Mouse (Mus musculus) lung, postnatal 0 days (tissue): ENCODE measurements at regions not wholly inside any gene's neighbourhood (a gene's known extent, or its start where the extent isn't known, plus 50 kb on each side); places are given as distances from the start of the nearest gene placed in this dataset.

ENCODE experiments used
- ATAC-seq: fragments of 200-750 bp; cut with Nextera tagmentation; 2 replicates; pipeline ENCODE4 v1.8.0; 2017; ENCODE audit warnings: moderate library complexity
- DNase-seq: peaks from one replicate; pipeline ENCODE4 v3.0.0-alpha.2; 2016; ENCODE audit warnings: low spot score
- H3K27ac ChIP-seq: fragments of 300-500 bp; sonication (generic); 2 replicates; pipeline ENCODE4 v1.5.1; 2014; ENCODE audit warnings: antibody characterized with exemption, mild to moderate bottlenecking, low read length, mixed read lengths
- H3K27me3 ChIP-seq: fragments of 300-500 bp; sonication (generic); replicated peaks from 2 replicates; pipeline ENCODE4 v1.6.1; 2014; ENCODE audit warnings: low read length, mixed read lengths; ENCODE audit not compliant: insufficient read depth
- H3K36me3 ChIP-seq: fragments of 300-500 bp; sonication (generic); 2 replicates; pipeline ENCODE4 v1.6.1; 2014; ENCODE audit warnings: low read length, mixed read lengths; ENCODE audit not compliant: insufficient read depth
- H3K4me1 ChIP-seq: fragments of 300-500 bp; sonication (generic); 2 replicates; pipeline ENCODE4 v1.6.1; 2014; ENCODE audit warnings: antibody characterized with exemption, low read depth, low read length, mixed read lengths; ENCODE audit not compliant: insufficient read depth
- H3K4me2 ChIP-seq: fragments of 300-500 bp; sonication (generic); replicated peaks from 2 replicates; pipeline ENCODE4 v1.6.1; 2014; ENCODE audit warnings: low read depth, mild to moderate bottlenecking, low read length, moderate library complexity, mixed read lengths
- H3K4me3 ChIP-seq: fragments of 300-500 bp; sonication (generic); 2 replicates; pipeline ENCODE4 v1.5.1; 2014; ENCODE audit warnings: low read depth, low read length
- H3K9ac ChIP-seq: fragments of 300-500 bp; sonication (generic); replicated peaks from 2 replicates; pipeline ENCODE4 v1.6.1; 2014; ENCODE audit warnings: low read depth, mild to moderate bottlenecking
- H3K9me3 ChIP-seq: fragments of 300-500 bp; sonication (generic); 2 replicates; pipeline ENCODE4 v1.6.1; 2016; ENCODE audit warnings: low read length, mixed read lengths
- CTCF ChIP-seq: IDR thresholded peaks from 2 replicates; pipeline ENCODE4 v1.5.1; 2016; ENCODE audit warnings: antibody characterized with exemption, mild to moderate bottlenecking
- EP300 ChIP-seq: IDR thresholded peaks from 2 replicates; pipeline ENCODE4 v1.6.1; 2016; ENCODE audit warnings: antibody characterized with exemption, mild to moderate bottlenecking, control low read depth
- WGBS: fragments of 180-500 bp; shearing (Covaris S2); extraction: QIAGEN DNeasy Blood & Tissue Kit; methylation state at CpG from one replicate; pipeline ENCODE4 v1.1.7; 2014; 5-methylcytosine and 5-hydroxymethylcytosine counted together

DNA sequence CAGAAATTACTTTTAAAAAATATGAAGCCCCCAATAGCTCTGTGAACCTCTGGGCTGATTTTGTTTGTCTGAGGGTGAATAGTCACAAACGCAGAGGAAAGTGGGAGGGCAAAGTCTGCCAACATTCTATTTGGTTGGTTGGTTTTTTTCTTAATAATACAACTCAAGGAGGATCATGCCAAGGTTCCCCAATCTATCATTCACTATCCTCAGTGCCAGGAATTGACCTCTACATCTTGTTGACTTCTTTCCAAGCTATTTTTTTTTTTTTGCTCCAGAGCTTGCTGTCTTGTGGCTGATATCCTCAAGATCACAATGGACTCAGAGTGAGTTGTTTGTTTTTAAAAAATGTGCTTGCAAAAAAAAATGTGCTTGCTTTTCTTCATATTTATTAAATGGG is 471.2 kb downstream of the Ebf1 start:
- ATAC-seq: no peak
- TF ChIP-seq CTCF (no peak), EP300 (no peak)
- no peaks in the 10 kb centered on the region for H3K36me3 ChIP-seq
- H3K4me1 ChIP-seq: no peaks in the 10 kb centered on the region
- WGBS: 66% methylated on average over 1 of the region's 1 CpGs
- no peaks in the 10 kb centered on the region for H3K9me3 ChIP-seq
- no peak overlapping the region for H3K4me3 ChIP-seq
- H3K4me2 ChIP-seq: no peak overlapping the region
- DNase-seq: no peak
- no peak overlapping the region for H3K9ac ChIP-seq
- no peak overlapping the region for H3K27ac ChIP-seq
- no peaks in the 10 kb centered on the region for H3K27me3 ChIP-seq

DNA sequence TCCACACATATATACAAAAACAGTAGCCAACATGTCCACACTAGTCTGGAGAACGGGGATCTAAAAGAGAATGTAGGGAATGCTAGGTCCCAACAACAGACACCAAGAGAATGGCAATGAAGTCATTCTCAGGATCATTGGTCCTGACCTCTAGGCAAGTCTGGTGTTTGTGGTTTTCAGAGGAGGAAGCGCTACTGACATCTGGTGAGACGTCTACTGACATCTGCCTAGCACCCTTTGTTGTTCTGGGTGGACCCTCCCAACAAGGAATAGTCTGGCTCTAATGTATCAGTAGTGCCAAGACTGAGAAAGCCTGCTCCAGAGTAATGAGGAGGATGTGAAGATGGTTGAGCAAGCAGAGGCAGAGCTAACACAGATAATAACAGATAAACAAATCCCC is 472.4 kb downstream of the Ebf1 start:
- H3K27me3 ChIP-seq: no peaks in the 10 kb centered on the region
- 71% methylated on average over 3 of the region's 3 CpGs for WGBS
- no peaks in the 10 kb centered on the region for H3K36me3 ChIP-seq
- no peak overlapping the region for H3K27ac ChIP-seq
- TF ChIP-seq CTCF: no peak
- no peak for TF ChIP-seq EP300
- H3K9me3 ChIP-seq: no peaks in the 10 kb centered on the region
- no peak overlapping the region for H3K4me2 ChIP-seq
- ATAC-seq (no peak), DNase-seq (no peak)
- no peak overlapping the region for H3K4me3 ChIP-seq
- no peaks in the 10 kb centered on the region for H3K4me1 ChIP-seq
- no peak overlapping the region for H3K9ac ChIP-seq

DNA sequence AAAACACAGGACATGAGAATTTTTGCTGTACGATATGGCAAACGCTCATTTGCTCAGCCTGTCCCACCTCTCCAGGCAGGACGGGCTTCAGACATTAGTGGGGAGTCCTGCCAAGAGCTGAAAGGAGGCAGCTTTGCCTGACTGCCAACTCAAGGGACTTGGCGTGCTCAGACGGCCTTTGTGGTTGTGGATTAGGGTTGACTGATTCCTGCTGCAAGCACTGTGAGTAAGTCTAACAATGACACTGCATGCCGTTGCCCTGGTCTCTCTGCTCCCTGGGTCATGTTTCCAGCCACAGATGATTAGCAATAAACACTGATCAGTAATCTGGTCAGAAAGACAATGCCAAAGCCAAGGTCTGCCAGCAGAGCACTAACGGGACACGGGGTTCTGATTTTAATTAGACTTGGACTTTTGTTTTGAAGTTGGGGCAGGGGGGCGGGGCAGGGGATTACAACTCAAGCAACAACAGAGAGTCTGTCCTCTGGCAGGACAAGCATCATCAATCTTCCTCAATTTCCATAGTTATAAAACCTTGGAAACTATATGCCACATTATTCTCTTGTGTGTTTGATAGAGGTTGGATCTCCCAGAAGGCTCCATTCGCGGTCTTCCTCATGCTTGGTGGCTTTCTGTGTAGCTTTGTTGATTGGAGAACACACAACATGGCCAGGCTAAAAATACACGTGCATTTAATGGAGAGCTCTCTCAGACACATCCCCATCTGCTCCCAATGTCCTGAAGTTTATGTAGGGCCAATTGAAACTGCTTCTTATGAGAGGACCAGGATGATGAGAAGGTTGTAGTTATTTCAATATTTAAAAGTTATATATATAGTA is 486.6 kb downstream of the Ebf1 start:
- DNase-seq (no peak), ATAC-seq (no peak)
- Histone ChIP-seq H3K4me3 (no peak overlapping the region), H3K4me2 (no peak overlapping the region), H3K9me3 (no peaks in the 10 kb centered on the region), H3K36me3 (no peaks in the 10 kb centered on the region), H3K9ac (no peak overlapping the region), H3K27me3 (no peaks in the 10 kb centered on the region), H3K27ac (no peak overlapping the region), H3K4me1 (no peaks in the 10 kb centered on the region)
- 69% methylated on average over 12 of the region's 12 CpGs for WGBS
- no peak for TF ChIP-seq EP300
- TF ChIP-seq CTCF: no peak

DNA sequence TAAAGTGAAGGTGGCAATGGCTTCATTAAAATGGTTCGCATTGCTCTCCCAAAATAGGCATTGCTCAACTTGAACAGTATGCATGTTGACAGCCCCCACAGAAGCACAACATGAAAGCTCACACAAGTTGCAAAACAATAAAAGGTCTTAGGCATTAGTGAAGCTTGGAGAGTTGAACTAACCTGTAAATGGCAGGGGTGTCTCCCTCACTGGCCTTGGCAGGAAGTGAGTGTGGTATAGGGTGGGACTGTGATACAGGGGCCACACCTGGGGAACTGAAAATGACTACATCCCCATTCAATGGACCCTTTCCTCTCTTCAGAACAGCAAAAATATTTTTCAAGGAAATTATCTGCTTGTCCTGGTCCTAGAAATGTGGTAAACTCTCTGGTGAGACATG is 499.6 kb downstream of the Ebf1 start:
- Histone ChIP-seq H3K9me3 (no peaks in the 10 kb centered on the region), H3K36me3 (no peaks in the 10 kb centered on the region), H3K27ac (no peak overlapping the region), H3K27me3 (no peaks in the 10 kb centered on the region), H3K4me2 (no peak overlapping the region), H3K4me1 (no peaks in the 10 kb centered on the region), H3K4me3 (no peak overlapping the region), H3K9ac (no peak overlapping the region)
- ATAC-seq (no peak), DNase-seq (no peak)
- no peak for TF ChIP-seq EP300
- no peak for TF ChIP-seq CTCF
- 79% methylated on average over 1 of the region's 1 CpGs for WGBS

- ATAC-seq: no peak
- H3K9ac ChIP-seq: no peak overlapping the region
- WGBS: 74% methylated on average over 2 of the region's 2 CpGs
Measured at GRCm38 (mm10) chr11:45123276-45123675, 506.2 kb downstream of the Ebf1 start.

GRCm38 (mm10) chr11:45136781-45137180 is 519.7 kb downstream of the Ebf1 start:
- H3K9me3 ChIP-seq: no peaks in the 10 kb centered on the region
- ATAC-seq (no peak), DNase-seq (no peak)
- no peak overlapping the region for H3K4me2 ChIP-seq
- H3K27ac ChIP-seq: no peak overlapping the region
- no peak overlapping the region for H3K9ac ChIP-seq
- TF ChIP-seq CTCF (no peak), EP300 (no peak)
- H3K4me3 ChIP-seq: no peak overlapping the region
- H3K4me1 ChIP-seq: no peaks in the 10 kb centered on the region
- no peaks in the 10 kb centered on the region for H3K27me3 ChIP-seq
- H3K36me3 ChIP-seq: no peaks in the 10 kb centered on the region
- 60% methylated on average over 2 of the region's 2 CpGs for WGBS

More at GRCm38 (mm10) chr11:45123276-45123675, 506.2 kb downstream of the Ebf1 start:
- Histone ChIP-seq H3K4me1 (no peaks in the 10 kb centered on the region), H3K27me3 (no peaks in the 10 kb centered on the region), H3K4me3 (no peak overlapping the region), H3K4me2 (no peak overlapping the region), H3K9me3 (no peaks in the 10 kb centered on the region), H3K27ac (no peak overlapping the region), H3K36me3 (no peaks in the 10 kb centered on the region)
- TF ChIP-seq EP300: no peak
- no peak for TF ChIP-seq CTCF
- DNase-seq: no peak
